Mouse (Mus musculus): ENCODE data around the gene Mylip. TPM values are rescaled to one million over a fixed set of nuclear protein-coding genes. Genes with fewer than 3 reads are reported as not detected.

The Mylip gene
- polyA plus RNA-seq, 1 experiment from 2014 or later: 7.0 TPM

DNA sequence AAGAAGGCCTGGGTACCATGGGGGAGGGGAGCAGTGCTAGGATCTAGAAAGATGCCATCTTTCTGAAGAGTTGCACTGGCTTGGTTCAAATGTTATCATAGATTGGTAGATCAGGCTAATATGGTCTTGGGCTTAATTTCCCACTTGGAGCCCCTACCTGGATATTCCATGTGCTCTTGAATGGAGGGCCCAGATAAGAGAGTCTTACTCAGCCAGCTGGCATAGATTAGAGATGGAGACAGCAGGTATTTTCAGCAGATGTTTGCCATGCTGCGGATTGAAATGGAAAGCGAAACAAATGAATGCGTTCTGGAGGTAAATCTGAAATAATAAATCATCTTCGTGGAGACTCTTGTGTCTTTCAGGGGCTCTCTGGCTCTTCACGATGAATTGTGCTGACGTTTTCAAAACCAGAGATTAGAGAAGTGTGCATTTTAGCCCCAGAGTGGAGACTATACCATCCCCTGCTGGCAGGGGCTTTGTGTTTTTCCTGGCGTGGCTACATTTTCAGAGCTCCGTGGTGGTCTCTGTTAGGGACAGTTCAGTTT lies 4.8 kb downstream of the Mylip start:
- Histone ChIP-seq H3K4me3 (no peak overlapping the region), H3K9ac (no peak overlapping the region), H3K27me3 (replicated peaks) (no peaks in the 10 kb centered on the region), H3K9me3 (replicated peaks) (no peaks in the 10 kb centered on the region), H3K27ac (0 out of 2 replicates have a peak overlapping the region, but pooled peaks have one; percentile 4), H3K4me1 (peaks cover 80% of the 10 kb centered on the region), H3K4me2 (peak overlapping the region; percentile 9; the same call in 1 of the 2 replicates), H3K36me3 (peaks cover 72% of the 10 kb centered on the region)
- 69% methylated on average over 8 of the region's 8 CpGs for WGBS (ENCODE audit: insufficient replicate concordance)
- ATAC-seq: no peak

DNA sequence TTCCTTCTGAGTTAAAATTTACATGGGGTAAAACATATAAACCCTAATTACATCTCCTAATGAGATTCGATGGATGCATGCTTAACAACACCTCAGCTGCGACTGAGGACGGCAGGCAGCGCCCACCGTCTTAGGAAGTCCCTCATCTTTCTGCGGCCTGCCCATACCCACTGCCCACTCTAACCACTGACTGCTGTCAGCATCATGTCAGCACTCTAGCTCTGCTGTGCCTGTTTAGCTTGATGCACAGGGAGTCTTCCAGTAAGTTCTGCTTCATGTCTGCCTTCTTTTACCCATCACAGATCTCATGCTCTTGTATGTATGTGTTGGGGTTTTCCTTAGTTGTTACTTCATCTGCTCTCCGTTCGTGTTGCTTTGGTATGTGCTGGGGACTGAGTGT lies 7.2 kb downstream of the Mylip start:
- ATAC-seq: no peak
- peaks cover 79% of the 10 kb centered on the region for H3K36me3 ChIP-seq
- H3K9ac ChIP-seq: no peak overlapping the region
- no peak overlapping the region for H3K4me2 ChIP-seq
- H3K4me3 ChIP-seq: no peak overlapping the region
- 88% methylated on average over 8 of the region's 8 CpGs for WGBS (ENCODE audit: insufficient replicate concordance)
- H3K9me3 ChIP-seq (replicated peaks): no peaks in the 10 kb centered on the region
- H3K27me3 ChIP-seq (replicated peaks): no peaks in the 10 kb centered on the region; the same call in none of the 2 replicates
- H3K27ac ChIP-seq: no peak overlapping the region
- peaks cover 91% of the 10 kb centered on the region for H3K4me1 ChIP-seq

DNA sequence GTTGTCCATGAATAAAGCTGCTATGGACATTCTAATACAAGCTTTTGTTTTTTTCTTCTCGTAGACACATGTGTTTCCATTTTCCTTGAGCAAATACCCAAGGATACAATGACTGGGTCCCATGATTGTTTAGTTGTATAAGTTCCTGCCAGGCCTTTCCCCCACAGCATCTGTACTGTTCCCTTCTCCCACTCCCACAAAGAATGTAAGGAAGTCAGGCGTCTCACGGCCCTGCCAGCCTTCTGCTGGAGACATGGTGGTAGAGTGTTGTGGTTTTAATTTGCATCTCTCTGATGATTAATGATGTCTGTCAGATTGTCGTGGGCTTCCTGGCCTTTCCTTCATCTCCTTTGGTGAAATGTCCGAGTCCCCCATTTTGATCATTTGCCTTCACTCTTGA lies 7.7 kb downstream of the Mylip start:
- Histone ChIP-seq H3K27me3 (replicated peaks) (no peaks in the 10 kb centered on the region; the same call in none of the 2 replicates), H3K9me3 (replicated peaks) (no peaks in the 10 kb centered on the region), H3K36me3 (peaks cover 76% of the 10 kb centered on the region), H3K27ac (no peak overlapping the region), H3K4me1 (peaks cover 91% of the 10 kb centered on the region), H3K9ac (no peak overlapping the region), H3K4me2 (no peak overlapping the region), H3K4me3 (no peak overlapping the region)
- WGBS (ENCODE audit: insufficient replicate concordance): 59% methylated on average over 5 of the region's 5 CpGs
- no peak for ATAC-seq

DNA sequence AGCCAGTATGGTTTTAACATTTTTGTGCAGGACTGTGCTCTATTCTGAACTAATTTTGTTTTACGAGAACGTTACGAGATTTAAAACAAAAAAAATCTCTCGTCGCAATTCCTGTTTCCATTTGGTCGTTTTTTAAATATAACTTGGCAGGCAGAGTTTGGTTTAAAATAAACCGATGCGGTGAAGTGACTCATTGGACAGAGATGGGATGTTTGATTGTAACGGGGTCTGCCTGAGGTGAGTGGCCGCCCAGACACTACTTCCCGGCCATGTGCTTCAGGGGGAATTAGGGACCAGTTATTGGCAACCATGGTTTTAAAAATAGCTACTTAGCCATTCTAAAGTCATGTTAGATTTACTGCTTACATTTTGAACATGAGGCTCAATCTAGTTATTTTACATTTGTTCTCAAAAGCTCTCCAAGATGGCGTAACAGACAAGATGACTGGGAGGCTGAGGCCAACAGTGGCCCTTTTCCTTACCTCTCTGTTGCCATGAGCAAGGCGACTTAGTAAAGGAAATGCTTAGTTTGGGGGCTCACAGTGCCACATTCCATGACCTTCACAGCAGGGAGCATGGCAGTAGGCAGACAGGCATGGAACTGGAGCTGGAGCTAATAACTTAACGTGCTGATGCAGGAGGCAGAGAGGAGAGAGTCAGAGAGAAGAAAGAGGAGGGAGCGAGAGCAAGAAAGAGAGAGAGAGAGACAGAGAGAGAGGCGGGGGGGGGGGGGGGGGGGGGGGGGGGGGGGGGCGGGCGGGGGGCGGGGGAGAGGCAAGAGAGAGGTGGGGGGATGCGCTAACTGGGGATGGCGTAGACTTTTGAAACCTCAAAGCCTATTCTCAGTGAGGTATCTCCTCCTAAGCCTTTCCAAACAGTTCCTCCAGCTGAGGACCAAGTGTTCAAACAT lies 8.6 kb downstream of the Mylip start:
- no peak overlapping the region for H3K4me3 ChIP-seq
- WGBS (ENCODE audit: insufficient replicate concordance): 85% methylated on average over 16 of the region's 21 CpGs
- no peaks in the 10 kb centered on the region; the same call in none of the 2 replicates for H3K27me3 ChIP-seq (replicated peaks)

DNA sequence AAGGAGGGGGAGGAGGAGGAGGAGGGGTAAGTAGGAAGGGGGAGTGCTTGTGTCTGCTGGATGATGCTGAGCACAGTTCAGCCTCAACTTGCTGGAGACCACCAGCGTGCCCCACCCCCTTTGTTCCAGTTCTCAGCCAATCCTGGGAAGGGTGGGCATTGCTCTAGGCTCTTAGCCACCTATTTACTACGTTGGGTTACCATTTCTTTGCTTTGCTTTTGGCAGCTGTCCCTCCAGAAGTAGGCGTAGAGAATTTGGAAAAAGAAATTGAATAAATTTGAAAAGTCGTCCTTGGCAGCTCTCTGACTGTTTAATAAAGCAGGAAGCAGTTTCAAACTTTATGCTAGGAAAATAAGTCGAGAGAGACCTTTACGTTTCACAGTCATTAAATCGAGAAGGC lies 11.2 kb downstream of the Mylip start:
- H3K9ac ChIP-seq: no peak overlapping the region
- WGBS (ENCODE audit: insufficient replicate concordance): 80% methylated on average over 7 of the region's 7 CpGs
- H3K4me3 ChIP-seq: no peak overlapping the region
- H3K27ac ChIP-seq: peak overlapping the region; percentile 60; the same call in 1 of the 2 replicates
- ATAC-seq: no peak
- H3K4me1 ChIP-seq: peaks cover 92% of the 10 kb centered on the region
- H3K27me3 ChIP-seq (replicated peaks): no peaks in the 10 kb centered on the region; the same call in none of the 2 replicates
- no peaks in the 10 kb centered on the region for H3K9me3 ChIP-seq (replicated peaks)
- peaks cover 65% of the 10 kb centered on the region for H3K36me3 ChIP-seq
- H3K4me2 ChIP-seq: no peak overlapping the region

More for the DNA sequence above, 8.6 kb downstream of the Mylip start:
- H3K4me1 ChIP-seq: peaks cover 91% of the 10 kb centered on the region
- ATAC-seq: no peak
- H3K9me3 ChIP-seq (replicated peaks): no peaks in the 10 kb centered on the region
- H3K27ac ChIP-seq: no peak overlapping the region
- H3K4me2 ChIP-seq: no peak overlapping the region
- H3K36me3 ChIP-seq: peaks cover 70% of the 10 kb centered on the region
- H3K9ac ChIP-seq: no peak overlapping the region

DNA sequence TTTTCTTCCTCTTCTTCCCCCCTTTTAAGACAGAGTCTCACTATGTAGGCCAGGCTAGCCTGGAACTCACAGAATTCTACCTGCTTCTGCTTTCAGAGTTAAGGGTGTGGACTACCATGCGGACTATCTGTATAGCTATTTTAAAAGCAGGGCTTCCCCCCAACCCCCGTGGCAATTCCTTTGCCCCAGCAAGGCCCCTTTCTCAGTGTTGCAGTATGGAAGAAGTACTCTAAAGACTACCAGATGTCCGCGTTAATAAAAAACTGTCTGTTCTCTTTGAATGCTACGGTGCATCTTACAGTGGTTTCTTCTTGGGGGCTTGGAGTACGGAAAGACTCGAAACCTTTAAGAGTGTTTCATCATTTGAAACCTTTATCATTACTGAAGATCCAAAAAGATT lies 12.3 kb downstream of the Mylip start:
- no peak overlapping the region for H3K4me2 ChIP-seq
- H3K36me3 ChIP-seq: peaks cover 65% of the 10 kb centered on the region
- H3K4me3 ChIP-seq: no peak overlapping the region
- WGBS (ENCODE audit: insufficient replicate concordance): 68% methylated on average over 7 of the region's 7 CpGs
- H3K9ac ChIP-seq: no peak overlapping the region
- peak overlapping the region; percentile 97 for H3K27ac ChIP-seq
- peaks cover 97% of the 10 kb centered on the region for H3K4me1 ChIP-seq
- no peaks in the 10 kb centered on the region for H3K9me3 ChIP-seq (replicated peaks)
- ATAC-seq: no peak
- no peaks in the 10 kb centered on the region; the same call in none of the 2 replicates for H3K27me3 ChIP-seq (replicated peaks)

DNA sequence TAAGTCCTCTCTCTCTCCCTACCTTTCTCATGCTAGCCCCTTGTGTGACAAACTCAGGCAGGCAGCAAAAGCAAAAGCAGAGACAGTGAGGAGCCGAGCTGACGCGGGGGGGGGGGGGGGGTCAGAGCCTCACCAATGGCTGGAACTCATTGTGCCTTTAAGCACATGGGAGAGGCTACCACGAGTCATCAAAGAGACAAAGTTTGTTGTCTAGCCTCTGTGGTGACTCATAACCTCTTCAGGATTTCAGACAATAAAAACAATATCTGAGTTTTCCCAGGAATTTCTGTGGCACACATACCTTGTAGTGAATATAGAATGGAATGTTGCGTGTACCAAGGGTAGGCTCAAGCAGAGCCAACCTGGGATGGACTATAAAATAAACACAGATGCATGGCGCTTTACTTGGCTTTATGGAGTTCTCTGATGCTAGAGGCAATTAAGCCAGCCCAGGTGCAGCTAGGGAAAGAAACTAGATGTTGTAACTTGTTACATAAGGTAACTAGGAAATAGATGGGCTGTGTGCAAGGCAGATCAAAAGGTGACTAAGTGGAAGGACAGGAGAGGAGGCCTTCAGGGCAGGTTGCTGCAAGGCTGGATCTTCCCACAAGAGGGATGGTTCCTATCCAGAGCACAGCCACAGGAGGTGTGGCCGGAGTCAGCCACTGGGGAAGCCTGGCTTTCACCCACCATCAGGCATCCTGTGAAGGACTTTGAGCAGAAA lies 12.9 kb downstream of the Mylip start:
- Histone ChIP-seq H3K36me3 (peaks cover 65% of the 10 kb centered on the region), H3K4me1 (peaks cover 97% of the 10 kb centered on the region), H3K27me3 (replicated peaks) (no peaks in the 10 kb centered on the region; the same call in none of the 2 replicates), H3K27ac (peak overlapping the region; percentile 97), H3K9me3 (replicated peaks) (no peaks in the 10 kb centered on the region), H3K4me3 (no peak overlapping the region), H3K4me2 (peak overlapping the region; percentile 64), H3K9ac (peak overlapping the region; percentile 51)
- no peak for ATAC-seq
- 74% methylated on average over 6 of the region's 7 CpGs for WGBS (ENCODE audit: insufficient replicate concordance)

DNA sequence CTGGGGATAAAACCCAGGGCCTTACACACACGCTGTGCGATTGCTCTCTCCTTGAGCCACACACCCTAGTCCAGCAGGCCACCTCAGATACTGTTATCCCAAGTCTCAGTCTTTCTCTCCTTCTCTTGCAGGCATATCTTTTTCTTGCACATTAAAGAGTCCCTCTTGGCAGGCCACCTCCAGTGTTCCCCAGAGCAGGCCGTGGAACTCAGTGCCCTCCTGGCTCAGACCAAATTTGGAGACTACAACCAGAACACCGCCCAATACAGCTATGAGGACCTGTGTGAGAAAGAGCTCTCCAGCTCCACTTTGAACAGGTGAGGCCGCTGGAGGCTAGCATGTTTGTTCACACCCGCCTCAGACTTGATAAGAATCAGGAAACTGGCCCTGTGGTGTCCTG lies 14.7 kb downstream of the Mylip start:
- no peaks in the 10 kb centered on the region for H3K9me3 ChIP-seq (replicated peaks)
- peaks cover 66% of the 10 kb centered on the region for H3K36me3 ChIP-seq
- peaks cover 3% of the 10 kb centered on the region for H3K27me3 ChIP-seq (replicated peaks)
- H3K4me1 ChIP-seq: peaks cover 82% of the 10 kb centered on the region
- H3K9ac ChIP-seq: peak overlapping the region; percentile 51
- 27% methylated on average over 6 of the region's 6 CpGs for WGBS (ENCODE audit: insufficient replicate concordance)
- peak overlapping the region; percentile 14 for H3K4me3 ChIP-seq
- peak; percentile 90 for ATAC-seq
- H3K27ac ChIP-seq: peak overlapping the region; percentile 97
- H3K4me2 ChIP-seq: peak overlapping the region; percentile 64

DNA sequence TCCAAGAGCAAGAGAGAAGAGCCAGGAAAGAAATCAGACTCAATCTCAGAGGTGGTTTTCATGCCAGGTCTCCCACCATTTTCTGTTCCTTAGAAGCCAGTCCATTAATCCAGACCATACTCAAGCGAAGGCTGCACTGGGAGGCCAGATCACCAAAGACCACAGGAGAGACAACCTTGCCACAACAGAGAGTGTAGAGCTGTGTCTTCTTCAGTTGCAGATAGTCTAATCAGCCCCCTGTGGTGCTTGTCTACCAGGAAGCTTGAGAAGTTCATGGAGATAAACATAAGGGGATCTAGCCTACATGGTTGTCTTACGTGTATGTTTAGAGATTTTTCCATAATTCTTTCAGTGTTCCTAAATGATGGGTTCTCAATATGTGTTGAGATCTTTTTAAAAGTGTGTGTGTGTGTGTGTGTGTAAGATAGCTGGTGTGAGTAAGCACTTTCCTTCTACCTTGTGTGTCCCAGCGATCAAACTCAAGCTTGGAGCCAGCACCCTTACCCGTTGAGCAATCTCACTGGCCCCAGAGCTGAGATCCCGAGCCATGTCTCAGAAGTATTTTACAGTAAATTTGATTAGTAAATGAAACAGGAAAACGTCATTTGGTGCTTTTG lies 15.8 kb downstream of the Mylip start:
- Histone ChIP-seq H3K27me3 (replicated peaks) (peaks cover 3% of the 10 kb centered on the region; the same call in 1 of the 2 replicates), H3K4me1 (peaks cover 75% of the 10 kb centered on the region), H3K4me2 (peak overlapping the region; percentile 64), H3K4me3 (peak overlapping the region; percentile 14; the same call in 1 of the 2 replicates), H3K27ac (peak overlapping the region; percentile 97), H3K9me3 (replicated peaks) (no peaks in the 10 kb centered on the region), H3K36me3 (peaks cover 73% of the 10 kb centered on the region), H3K9ac (peak overlapping the region; percentile 51)
- WGBS (ENCODE audit: insufficient replicate concordance): 28% methylated on average over 6 of the region's 6 CpGs
- peak; percentile 67 for ATAC-seq

DNA sequence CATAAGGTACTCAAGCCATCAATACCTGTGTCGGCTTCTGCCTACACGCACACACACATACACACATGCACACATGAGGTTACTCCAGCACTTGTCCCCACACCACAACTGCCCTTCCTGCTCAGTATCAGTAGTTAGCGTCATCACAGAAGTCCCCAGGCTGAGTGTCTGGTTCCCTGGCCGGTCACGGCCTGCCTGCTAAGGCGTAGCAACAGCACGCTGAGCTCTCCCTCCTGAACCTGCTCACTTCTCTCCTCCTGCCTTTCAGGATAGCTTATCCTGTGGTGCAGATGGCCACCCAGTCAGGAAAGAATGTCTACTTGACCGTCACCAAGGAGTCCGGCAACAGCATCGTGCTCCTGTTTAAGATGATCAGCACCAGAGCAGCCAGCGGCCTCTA lies 16.7 kb downstream of the Mylip start:
- 46% methylated on average over 11 of the region's 11 CpGs for WGBS (ENCODE audit: insufficient replicate concordance)
- peak overlapping the region; percentile 64 for H3K4me2 ChIP-seq
- no peak overlapping the region for H3K9ac ChIP-seq
- H3K4me3 ChIP-seq: no peak overlapping the region
- H3K9me3 ChIP-seq (replicated peaks): no peaks in the 10 kb centered on the region
- H3K27me3 ChIP-seq (replicated peaks): peaks cover 3% of the 10 kb centered on the region; the same call in 1 of the 2 replicates
- H3K4me1 ChIP-seq: peaks cover 66% of the 10 kb centered on the region
- peak overlapping the region; percentile 97 for H3K27ac ChIP-seq
- peaks cover 78% of the 10 kb centered on the region for H3K36me3 ChIP-seq
- no peak for ATAC-seq

DNA sequence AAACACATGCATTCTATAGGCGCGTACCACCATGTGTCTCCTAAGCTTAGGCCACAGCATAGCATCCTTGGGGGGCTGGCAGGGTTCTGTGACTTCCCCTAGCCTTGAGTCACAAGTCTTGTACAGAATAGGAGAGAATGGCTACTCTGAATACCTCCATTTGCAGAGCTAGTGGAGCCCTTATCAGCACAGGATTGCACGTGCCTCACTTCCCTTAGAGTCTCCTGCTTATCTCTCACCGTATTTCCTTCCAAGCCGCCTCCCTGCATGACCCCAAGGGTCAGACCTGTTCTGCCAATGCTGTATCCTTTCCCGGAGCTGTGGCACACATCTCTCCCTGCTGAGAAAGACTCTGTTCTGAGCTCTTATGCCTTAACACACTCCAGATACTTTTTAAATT lies 17.2 kb downstream of the Mylip start:
- Histone ChIP-seq H3K4me1 (peaks cover 63% of the 10 kb centered on the region), H3K4me3 (no peak overlapping the region), H3K27me3 (replicated peaks) (peaks cover 3% of the 10 kb centered on the region; the same call in 1 of the 2 replicates), H3K36me3 (peaks cover 82% of the 10 kb centered on the region), H3K9me3 (replicated peaks) (no peaks in the 10 kb centered on the region), H3K4me2 (peak overlapping the region; percentile 64), H3K9ac (no peak overlapping the region), H3K27ac (peak overlapping the region; percentile 97)
- peak; percentile 57 for ATAC-seq
- WGBS (ENCODE audit: insufficient replicate concordance): 20% methylated on average over 6 of the region's 6 CpGs
